Mouse (Mus musculus) liver, embryonic 14.5 days (tissue): ENCODE measurements around the gene Farsa.

Experiments used
- CTCF ChIP-seq: IDR thresholded peaks from 2 replicates; pipeline ENCODE4 v1.5.1; 2016; ENCODE audit warnings: antibody characterized with exemption, low read depth, control low read depth
- EP300 ChIP-seq: IDR thresholded peaks from 2 replicates; pipeline ENCODE4 v1.6.1; 2016; ENCODE audit warnings: antibody characterized with exemption, low read depth

- 0 out of 2 replicates have a peak, but pooled peaks have one; percentile 14 for TF ChIP-seq CTCF
- TF ChIP-seq EP300 = no peak
These were observed 56.2 kb downstream of the Farsa start for GRCm38 (mm10) chr8:84912895-84913501.
